Mouse (Mus musculus) embryo, embryonic 10.5 days (tissue): ENCODE measurements at regions not wholly inside any gene's neighbourhood (a gene's known extent, or its start where the extent isn't known, plus 50 kb on each side); places are given as distances from the start of the nearest gene placed in this dataset.
A peak's percentile ranks its signal among the peaks of the same experiment; 100 is the strongest.

Experiments used
- DNase-seq: peaks from one replicate; pipeline ENCODE4 v3.0.0-alpha.2; 2015; ENCODE audit warnings: low spot score

GRCm38 (mm10) chr16:77318150-77318549 is 283.7 kb downstream of the Gm11146 start:
- DNase-seq, result no peak

- no peak for DNase-seq
Observed at GRCm38 (mm10) chr16:77315354-77315753, 286.5 kb downstream of the Gm11146 start.

DNA sequence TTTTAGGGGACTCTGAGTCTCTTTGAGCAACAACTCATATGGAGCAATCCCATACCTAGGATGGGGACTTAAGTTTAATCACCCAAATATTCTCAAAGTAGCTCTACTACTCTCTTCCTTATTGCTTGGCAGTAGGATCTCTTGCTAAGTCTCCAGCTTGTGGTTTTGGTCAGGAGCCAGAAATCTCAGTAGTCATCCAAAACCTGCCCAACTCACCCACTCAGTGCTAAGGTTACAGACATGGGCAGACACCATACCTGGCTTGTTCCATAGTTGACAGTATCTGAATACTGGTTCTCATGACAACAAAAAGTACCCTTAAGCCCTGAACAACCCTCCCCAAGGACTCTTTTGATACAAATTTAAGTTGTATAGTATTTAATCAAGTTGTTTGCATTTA is 288.7 kb downstream of the Gm11146 start:
- DNase-seq, result no peak

DNA sequence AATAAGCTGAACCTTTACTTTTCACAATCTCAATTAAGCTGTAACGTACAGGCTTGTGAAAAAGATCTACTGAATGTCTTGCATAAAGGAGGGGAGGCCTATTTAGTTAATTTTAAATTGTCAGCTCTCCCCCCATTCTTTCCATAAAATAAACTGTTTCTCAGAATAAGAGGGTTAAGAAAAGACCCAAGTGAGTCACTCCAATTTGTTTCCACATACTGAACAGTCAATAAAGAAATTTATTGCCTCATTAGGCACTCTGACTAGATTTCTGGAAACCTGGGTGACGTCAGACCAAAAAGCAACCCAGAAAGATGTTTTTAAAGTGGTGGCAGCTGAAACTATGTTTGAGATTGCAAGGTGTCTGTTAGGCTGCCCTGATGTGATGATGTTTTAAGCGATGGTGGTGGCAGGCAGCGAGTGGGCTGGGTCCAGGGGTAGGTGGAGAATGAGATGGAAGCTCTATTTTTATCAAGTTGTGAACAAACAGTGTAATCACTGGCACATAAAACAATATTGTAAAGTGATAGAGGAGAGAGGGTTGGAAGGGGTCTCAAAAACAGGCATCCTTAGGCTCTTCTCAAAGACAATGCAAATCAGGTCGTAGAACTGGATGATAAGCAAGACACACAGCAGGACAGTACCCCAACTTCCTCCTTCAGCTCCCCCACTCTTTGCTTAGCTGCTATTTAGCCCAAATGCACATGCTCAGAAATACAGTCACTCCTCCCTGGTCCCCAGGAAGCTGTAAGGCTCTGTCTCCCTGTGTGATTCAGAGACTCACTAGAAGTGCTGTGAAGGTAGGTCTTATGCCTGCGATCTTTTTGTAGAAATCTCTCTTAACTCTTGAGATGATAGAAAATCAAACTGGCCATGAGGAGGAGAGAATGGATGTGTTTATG is 288.0 kb downstream of the Usp25 start:
- DNase-seq, result no peak

DNA sequence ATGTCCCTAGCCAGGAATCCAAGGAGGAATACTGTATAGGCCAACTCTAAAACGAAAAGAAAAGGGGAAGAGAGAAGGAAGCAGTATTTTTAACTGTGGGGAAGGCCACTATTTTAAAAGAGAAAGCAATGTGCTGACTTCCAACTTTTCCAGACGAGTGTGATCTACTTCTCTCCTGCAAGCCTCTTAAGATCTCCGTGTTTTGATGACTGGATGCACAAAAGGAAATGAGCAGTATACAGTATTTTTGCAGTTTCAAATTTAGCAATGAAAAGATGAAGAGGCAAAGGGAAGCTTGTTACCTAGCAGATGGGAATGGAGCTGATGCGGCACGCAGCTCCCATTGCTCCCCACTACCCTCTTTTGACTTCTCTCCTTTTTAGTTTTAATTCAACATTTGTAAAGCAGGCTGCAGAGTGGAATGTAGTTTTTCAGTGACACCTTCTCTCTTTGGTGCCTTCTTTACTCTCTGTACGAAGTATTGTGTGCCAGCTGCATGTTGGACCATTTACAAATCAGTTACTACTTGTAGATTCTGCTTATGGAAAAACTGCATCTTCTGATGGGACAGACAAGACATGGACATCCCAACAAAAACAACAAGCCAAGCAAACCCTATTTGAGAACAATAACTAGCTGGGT is 287.2 kb downstream of the Usp25 start:
- no peak for DNase-seq

GRCm38 (mm10) chr16:77295574-77296355 is 282.3 kb downstream of the Usp25 start:
- no peak for DNase-seq

DNA sequence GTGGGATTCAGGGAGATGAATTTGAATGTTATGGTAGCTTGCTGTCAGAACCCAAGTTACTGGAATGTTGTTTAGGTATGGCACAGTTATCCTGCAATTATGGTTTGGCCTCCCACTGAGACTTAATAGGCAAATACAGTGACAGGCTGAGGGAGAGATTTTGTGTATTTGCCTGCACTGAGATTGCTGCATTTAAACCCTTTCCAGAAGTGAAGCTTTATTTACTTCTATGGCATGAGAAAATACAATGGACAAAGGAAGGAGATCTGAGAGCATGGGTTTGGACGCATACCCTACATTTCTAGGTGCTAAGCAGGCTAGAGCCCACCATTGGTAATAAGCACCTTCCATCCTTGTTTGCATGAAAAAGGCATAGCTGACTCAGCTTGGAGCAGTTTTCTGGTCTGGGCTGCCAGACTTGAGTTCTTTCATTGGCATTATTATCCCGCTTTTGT is 278.8 kb downstream of the Usp25 start:
- no peak for DNase-seq

DNA sequence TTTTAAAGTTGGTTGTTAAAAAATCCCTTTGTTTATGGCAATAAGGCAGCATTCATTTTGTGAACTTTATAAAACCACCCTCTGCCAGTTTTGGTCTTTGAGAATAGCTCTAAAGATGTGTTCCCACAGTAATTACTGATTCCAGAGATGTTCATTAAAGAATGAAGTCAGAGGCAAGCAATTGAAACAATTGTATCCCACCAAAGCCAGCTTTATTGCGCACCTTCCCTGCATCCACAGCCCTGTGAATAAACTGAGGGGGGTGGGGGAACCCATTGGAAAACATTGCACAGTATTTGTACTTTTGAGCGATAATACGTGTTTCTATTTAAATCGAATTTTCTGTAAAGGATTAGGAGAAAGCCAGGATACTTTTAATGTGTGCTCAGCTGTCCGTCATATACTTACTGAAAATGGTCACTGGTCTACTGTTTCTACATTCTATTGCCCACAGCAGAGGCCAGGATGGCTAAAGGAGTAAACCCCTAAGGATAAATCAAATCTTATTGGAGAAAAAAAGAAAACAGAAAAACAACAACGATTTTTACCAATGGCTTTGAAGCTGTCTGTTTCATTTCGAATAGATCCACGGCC is 278.3 kb downstream of the Usp25 start:
- DNase-seq, result no peak

DNA sequence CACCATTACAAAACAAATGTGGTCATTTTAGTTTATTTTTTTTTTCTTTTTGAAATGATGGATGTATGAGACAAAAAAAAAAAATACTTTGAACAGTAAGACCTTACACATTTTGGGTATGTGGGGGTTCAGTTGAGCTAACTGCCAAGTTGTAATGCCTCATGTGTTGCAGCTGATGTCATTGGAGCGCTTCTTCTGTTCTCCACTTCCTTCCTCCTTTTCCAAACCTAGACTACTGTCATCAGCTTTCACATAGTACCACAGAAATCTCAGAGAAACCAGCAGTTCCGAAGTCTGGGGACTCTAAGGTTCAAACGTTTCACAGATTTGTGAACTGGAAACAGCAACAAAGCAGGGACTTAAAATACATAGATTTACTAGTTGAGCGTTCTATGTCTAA is 270.7 kb downstream of the Usp25 start:
- DNase-seq, result no peak

DNA sequence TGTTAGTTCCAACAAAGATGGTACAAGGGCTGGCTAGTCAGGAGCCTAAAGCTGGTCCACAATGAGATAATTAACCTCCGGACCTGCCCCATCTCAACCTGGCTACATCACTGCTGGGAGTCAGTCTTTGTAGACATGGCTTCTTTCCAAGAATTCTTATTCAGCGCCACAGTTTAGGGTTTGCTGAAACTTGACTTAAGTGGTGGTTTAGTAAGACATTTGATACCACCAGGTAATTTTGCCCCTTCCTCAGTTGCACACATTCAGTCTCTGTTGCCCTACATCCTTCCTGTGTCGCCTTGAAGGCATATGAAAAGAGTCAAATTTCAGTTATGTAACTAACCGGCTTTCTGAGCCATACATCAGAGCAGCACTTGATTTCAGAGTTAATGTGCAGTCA is 266.4 kb downstream of the Usp25 start:
- no peak for DNase-seq

DNA sequence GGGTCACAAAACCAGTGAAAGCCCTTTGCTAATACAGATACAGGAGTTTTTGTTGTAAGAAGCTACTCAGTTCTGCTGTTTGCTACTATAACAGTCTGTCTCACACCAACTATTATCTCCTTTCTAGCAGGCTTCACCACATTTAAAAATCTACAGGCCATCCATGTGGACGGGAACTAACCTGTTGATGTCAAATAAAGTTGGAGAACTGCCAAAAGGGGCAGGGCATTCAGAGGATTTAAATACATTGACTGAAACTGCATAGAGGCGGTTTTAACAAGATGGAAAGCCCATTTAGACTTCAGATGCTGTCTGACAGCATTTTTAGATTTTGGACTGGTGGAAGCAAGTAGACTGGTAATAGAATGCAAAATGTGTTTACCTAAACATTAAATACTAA is 266.0 kb downstream of the Usp25 start:
- DNase-seq, result no peak

GRCm38 (mm10) chr16:77273306-77273705 is 259.8 kb downstream of the Usp25 start:
- no peak for DNase-seq

GRCm38 (mm10) chr16:77268926-77269325 is 255.4 kb downstream of the Usp25 start:
- DNase-seq, result no peak

DNA sequence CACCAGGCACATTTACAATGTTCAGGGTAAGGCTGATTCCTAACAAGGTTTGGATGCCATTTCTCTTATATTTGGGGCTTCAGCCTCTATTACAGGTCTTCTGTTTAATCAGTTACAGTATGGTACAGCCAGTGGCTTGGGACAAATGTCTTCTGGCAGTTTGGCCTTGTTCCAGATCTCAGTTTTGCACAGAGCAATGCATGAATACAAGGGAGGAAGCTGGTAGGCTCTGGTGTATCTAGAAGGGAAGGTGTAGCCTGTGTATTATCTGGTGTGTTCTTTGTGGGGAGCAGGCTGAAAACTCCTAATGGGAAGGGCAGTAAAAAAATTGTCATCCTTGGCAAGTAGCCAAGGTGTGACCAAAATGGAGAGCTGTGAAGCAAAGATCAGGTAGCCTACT is 254.2 kb downstream of the Usp25 start:
- DNase-seq, result no peak

DNA sequence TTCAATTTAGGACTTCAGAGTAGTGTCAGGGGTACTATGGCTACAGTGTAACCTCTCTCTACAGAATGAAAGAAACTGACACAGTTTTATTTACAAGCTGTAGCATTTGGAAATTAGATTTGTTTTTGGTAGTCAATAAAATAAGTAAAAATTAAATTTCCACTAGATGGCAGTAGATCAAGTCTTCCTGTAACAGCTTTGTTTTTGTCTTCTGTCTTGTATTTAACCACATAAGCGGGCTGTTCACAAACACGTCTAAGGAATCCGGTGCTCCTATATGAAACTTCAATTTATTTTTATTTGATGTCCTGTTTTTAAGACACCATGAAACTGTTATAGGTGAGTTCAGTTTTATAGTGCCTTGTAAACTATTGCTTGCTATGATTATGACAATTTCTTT is 238.8 kb downstream of the Usp25 start:
- DNase-seq, result peak; percentile 41

DNA sequence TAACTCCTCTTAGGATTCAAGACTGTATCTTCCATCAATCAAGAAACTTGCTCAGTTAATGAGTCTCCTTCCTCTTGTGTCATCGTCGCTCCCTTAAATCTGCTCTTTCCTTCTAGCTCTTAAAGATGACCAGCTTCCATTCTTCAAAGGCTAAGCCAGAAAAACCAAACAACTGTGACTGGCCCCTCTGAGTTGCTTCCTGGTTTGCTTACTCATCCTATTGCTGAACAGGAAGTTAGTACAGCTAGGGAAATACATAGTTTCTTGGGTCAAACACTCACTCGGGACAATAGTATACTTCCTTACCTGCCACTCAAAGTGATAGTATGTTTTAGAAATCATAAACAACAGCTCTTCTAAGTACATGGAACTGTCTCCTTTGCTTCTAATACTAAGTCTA is 237.9 kb downstream of the Usp25 start:
- DNase-seq, result no peak

DNA sequence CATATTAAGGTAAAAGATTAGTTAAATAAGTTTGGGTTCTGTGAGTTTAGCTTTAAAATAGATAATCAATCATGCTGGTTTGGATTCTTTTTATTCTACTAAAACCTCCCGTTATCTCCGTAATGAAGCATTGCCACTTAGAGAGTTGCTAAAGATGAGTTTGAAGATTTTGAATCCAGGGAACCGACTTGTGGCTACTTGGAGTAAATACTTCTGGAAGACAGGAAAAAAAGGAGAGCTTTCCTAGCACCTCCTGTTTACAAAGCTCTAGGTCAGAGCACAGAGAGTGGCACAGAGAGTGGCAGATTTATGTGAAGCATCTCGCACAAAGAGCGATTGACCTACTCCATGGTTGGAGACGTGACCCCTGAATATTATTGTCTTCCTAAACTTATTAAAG is 227.4 kb downstream of the Usp25 start:
- no peak for DNase-seq

- DNase-seq, result no peak
Observed at GRCm38 (mm10) chr16:77239176-77239790, 225.8 kb downstream of the Usp25 start.

GRCm38 (mm10) chr16:77238358-77239175 is 225.1 kb downstream of the Usp25 start:
- DNase-seq, result peak; percentile 29

- DNase-seq, result no peak
Observed at GRCm38 (mm10) chr16:77237631-77238357, 224.3 kb downstream of the Usp25 start.
